Mouse (Mus musculus): ENCODE measurements around the gene Dnmt1. TPM values are rescaled to one million over a fixed set of nuclear protein-coding genes. Genes with fewer than 3 reads are reported as not detected.
A peak's percentile ranks its signal among the peaks of the same experiment; 100 is the strongest.

Gene Dnmt1
- polyA plus RNA-seq, 1 experiment from 2014 or later = 54.3 TPM

- DNase-seq (ENCODE audit: low read depth, low spot score) (no peak), ATAC-seq (peak; percentile 55)
- in situ Hi-C loops (cut with MboI; ENCODE audit: low pct_unique_long_range_greater_than_20kb) = no loop called here
- POLR2A ChIA-PET = interaction anchor here (0.7 to 1.1 kb wide), 3 partner anchors 9 to 11 kb away, joined by 3 to 7 read pairs (median 3); no protein-coding TSS in a partner anchor
- TF ChIP-seq CTCF (IDR thresholded peaks at IDR 0.05) = no peak
- CTCF ChIA-PET = interaction anchor here (3.2 to 3.7 kb wide), 2 partner anchors 10 kb away, joined by 13 to 17 read pairs; partner anchors contain the start of gene Eif3g
- H3K27me3 ChIP-seq = no peaks in the 10 kb centered on the region
These were observed 71.3 kb downstream of the Dnmt1 start for GRCm38 (mm10) chr9:20888386-20888765.

GRCm38 (mm10) chr9:20887704-20888385 lies 71.8 kb downstream of the Dnmt1 start, which contains the start of gene Ppan:
Gene Ppan (plus strand): TSS chr9:20888175.
- TF ChIP-seq CTCF (IDR thresholded peaks at IDR 0.05) = no peak
- ChIA-PET CTCF (interaction anchor here (1.5 to 3.7 kb wide), 3 partner anchors 10 to 11 kb away, joined by 4 to 17 read pairs (median 13); partner anchors contain the start of gene Eif3g), POLR2A (interaction anchor here (0.9 to 1.1 kb wide), 2 partner anchors 10 to 11 kb away, joined by 3 to 7 read pairs; no protein-coding TSS in a partner anchor)
- in situ Hi-C loops (cut with MboI; ENCODE audit: low pct_unique_long_range_greater_than_20kb) = no loop called here
- ATAC-seq = peak; percentile 94
- peak; percentile 55 for DNase-seq (ENCODE audit: low read depth, low spot score)
- H3K27me3 ChIP-seq = no peaks in the 10 kb centered on the region

- no peaks in the 10 kb centered on the region for H3K27me3 ChIP-seq
- CTCF ChIA-PET = interaction anchor here (1.5 to 3.7 kb wide), 2 partner anchors 9 to 11 kb away, joined by 4 to 13 read pairs; partner anchors contain the start of gene Eif3g
- no peak for TF ChIP-seq CTCF (IDR thresholded peaks at IDR 0.05)
- DNase-seq (ENCODE audit: low read depth, low spot score) = no peak
- in situ Hi-C loops (cut with MboI; ENCODE audit: low pct_unique_long_range_greater_than_20kb) = no loop called here
- POLR2A ChIA-PET = no interaction called here
- ATAC-seq = no peak
These were observed 72.5 kb downstream of the Dnmt1 start for GRCm38 (mm10) chr9:20887191-20887590.

- in situ Hi-C loops (cut with MboI; ENCODE audit: low pct_unique_long_range_greater_than_20kb) = no loop called here
- ChIA-PET POLR2A (no interaction called here), CTCF (interaction anchor here (1.5 to 3.7 kb wide), 2 partner anchors 8 to 12 kb away, joined by 4 to 13 read pairs; partner anchors contain the start of gene Eif3g)
- H3K27me3 ChIP-seq = no peaks in the 10 kb centered on the region
- DNase-seq (ENCODE audit: low read depth, low spot score) (no peak), ATAC-seq (no peak)
- TF ChIP-seq CTCF (IDR thresholded peaks at IDR 0.05) = no peak
These were observed 73.1 kb downstream of the Dnmt1 start for GRCm38 (mm10) chr9:20886563-20886962.

- in situ Hi-C loops (cut with MboI; ENCODE audit: low pct_unique_long_range_greater_than_20kb) = no loop called here
These were observed 80.4 kb downstream of the Dnmt1 start, which contains the start of gene Angptl6 for GRCm38 (mm10) chr9:20879097-20879792. Gene Angptl6 (minus strand): TSS chr9:20879727.

GRCm38 (mm10) chr9:20878710-20879065 lies 81.0 kb downstream of the Dnmt1 start:
- no peak for ATAC-seq
- CTCF ChIA-PET = interaction anchor here (1.1 to 1.9 kb wide), 7 partner anchors 9 to 124 kb away, joined by 3 to 16 read pairs (median 3); partner anchors contain the start of genes Eif3g, Mrpl4 and Ppan

More at GRCm38 (mm10) chr9:20879097-20879792, 80.4 kb downstream of the Dnmt1 start, which contains the start of gene Angptl6:
- ATAC-seq (no peak), DNase-seq (ENCODE audit: low read depth, low spot score) (no peak)
- H3K27me3 ChIP-seq = no peaks in the 10 kb centered on the region
- CTCF ChIA-PET = interaction anchor here (1.1 to 1.9 kb wide), 6 partner anchors 8 to 123 kb away, joined by 3 to 16 read pairs (median 6); partner anchors contain the start of genes Eif3g, Mrpl4 and Ppan
- POLR2A ChIA-PET = no interaction called here
- TF ChIP-seq CTCF (IDR thresholded peaks at IDR 0.05) = no peak

GRCm38 (mm10) chr9:20878041-20878709 lies 81.5 kb downstream of the Dnmt1 start:
- in situ Hi-C loops (cut with MboI; ENCODE audit: low pct_unique_long_range_greater_than_20kb) = no loop called here
- CTCF ChIA-PET = interaction anchor here (1.1 to 1.9 kb wide), 8 partner anchors 10 to 124 kb away, joined by 3 to 16 read pairs (median 4); partner anchors contain the start of genes Eif3g, Mrpl4 and Ppan
- POLR2A ChIA-PET = interaction anchor here (0.6 to 1.1 kb wide), 4 partner anchors 10 to 502 kb away, joined by 3 to 4 read pairs (median 3); partner anchors contain the start of gene Eif3g
- TF ChIP-seq CTCF (IDR thresholded peaks at IDR 0.05) = no peak
- ATAC-seq = peak; percentile 95
- DNase-seq (ENCODE audit: low read depth, low spot score) = peak; percentile 94
- H3K27me3 ChIP-seq = no peaks in the 10 kb centered on the region

More at GRCm38 (mm10) chr9:20878710-20879065, 81.0 kb downstream of the Dnmt1 start:
- no peaks in the 10 kb centered on the region for H3K27me3 ChIP-seq
- in situ Hi-C loops (cut with MboI; ENCODE audit: low pct_unique_long_range_greater_than_20kb) = no loop called here
- POLR2A ChIA-PET = interaction anchor here (0.9 to 1.1 kb wide), 2 partner anchors 10 to 20 kb away, joined by 3 to 4 read pairs; partner anchors contain the start of gene Eif3g
- no peak for TF ChIP-seq CTCF (IDR thresholded peaks at IDR 0.05)
- no peak for DNase-seq (ENCODE audit: low read depth, low spot score)

- ATAC-seq (no peak), DNase-seq (ENCODE audit: low read depth, low spot score) (no peak)
- no peak for TF ChIP-seq CTCF (IDR thresholded peaks at IDR 0.05)
- peaks cover 1% of the 10 kb centered on the region for H3K27me3 ChIP-seq
- in situ Hi-C loops (cut with MboI; ENCODE audit: low pct_unique_long_range_greater_than_20kb) = no loop called here
- ChIA-PET POLR2A (interaction anchor here (0.6 to 1.1 kb wide), 4 partner anchors 11 to 501 kb away, joined by 3 to 4 read pairs (median 3); partner anchors contain the start of gene Eif3g), CTCF (interaction anchor here (1.1 to 1.9 kb wide), 8 partner anchors 10 to 125 kb away, joined by 3 to 16 read pairs (median 4); partner anchors contain the start of genes Eif3g, Mrpl4 and Ppan)
These were observed 82.3 kb downstream of the Dnmt1 start for GRCm38 (mm10) chr9:20877118-20878040.

Data from Patski (cell line).